8 mouse cellular contexts compared by ENCODE assay signal in the genomic region with DNA sequence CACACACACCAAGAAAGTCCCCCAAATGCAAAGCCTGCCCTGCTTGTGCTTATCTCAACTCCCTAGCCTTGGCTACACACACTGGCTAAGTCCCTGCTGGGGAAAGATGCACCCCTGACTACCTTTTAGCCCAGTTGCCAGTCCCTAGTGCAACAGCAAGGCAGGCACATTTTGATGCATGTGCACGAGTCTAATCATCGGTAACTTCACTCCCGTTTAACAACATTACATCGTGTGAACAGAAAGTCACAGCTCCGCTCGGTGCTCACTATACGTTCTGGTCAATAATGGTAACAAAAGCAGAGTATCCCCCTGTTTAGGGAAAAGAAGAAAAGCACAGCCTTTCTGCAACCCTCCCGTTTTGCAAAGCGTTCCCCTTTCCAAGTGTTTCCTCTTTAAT. TPM values are rescaled to one million over a fixed set of nuclear protein-coding genes. Genes with fewer than 3 reads are reported as not detected.
A peak's percentile ranks its signal among the peaks of the same experiment; 100 is the strongest.
DNase-seq lines count a peak whose midpoint lies in the region; ATAC-seq and TF ChIP-seq lines count a peak whose summit lies in the region.

No protein-coding gene starts in this region.

- TF ChIP-seq POLR2A in myocyte (IDR thresholded peaks at IDR 0.05; ENCODE audit: insufficient read length, low read depth): no peak

- peak overlapping the region; percentile 59 for H3K4me3 ChIP-seq in kidney, postnatal 0 days (replicated peaks; ENCODE audit: low read depth, low read length)
- H3K4me3 ChIP-seq in embryonic facial prominence, embryonic 12.5 days: peak overlapping the region; percentile 56
- H3K4me3 ChIP-seq in hindbrain, postnatal 0 days (ENCODE audit: low read length): peak overlapping the region; percentile 69
- H3K4me3 ChIP-seq in myocyte: peak overlapping the region; percentile 42

- no peak for ATAC-seq in kidney, postnatal 0 days (replicated peaks; ENCODE audit: low FRiP score, low read depth)
- ATAC-seq in embryonic facial prominence, embryonic 12.5 days (ENCODE audit: insufficient number of reproducible peaks, insufficient read depth, low FRiP score, low TSS enrichment): no peak
- ATAC-seq in hindbrain, postnatal 0 days: peak; percentile 9; the same call in 1 of the 2 replicates

- H3K4me2 ChIP-seq in kidney, postnatal 0 days (ENCODE audit: low read length): peak overlapping the region; percentile 97
- H3K4me2 ChIP-seq in embryonic facial prominence, embryonic 12.5 days (replicated peaks): peak overlapping the region; percentile 76
- H3K4me2 ChIP-seq in hindbrain, postnatal 0 days (ENCODE audit: low read depth, low read length): peak overlapping the region; percentile 75
- peak overlapping the region; percentile 88 for H3K4me2 ChIP-seq in myocyte (ENCODE audit: low read depth)

- no peaks in the 10 kb centered on the region for H3K36me3 ChIP-seq in kidney, postnatal 0 days (ENCODE audit: insufficient read depth, low read length)
- H3K36me3 ChIP-seq in embryonic facial prominence, embryonic 12.5 days: no peaks in the 10 kb centered on the region
- H3K36me3 ChIP-seq in hindbrain, postnatal 0 days (ENCODE audit: insufficient read depth, low read length): no peaks in the 10 kb centered on the region
- H3K36me3 ChIP-seq in myocyte (ENCODE audit: control insufficient read depth, insufficient read depth): no peaks in the 10 kb centered on the region

- H3K27me3 ChIP-seq in kidney, postnatal 0 days (ENCODE audit: insufficient read depth, low read length): peaks cover 24% of the 10 kb centered on the region
- peaks cover 52% of the 10 kb centered on the region for H3K27me3 ChIP-seq in embryonic facial prominence, embryonic 12.5 days
- H3K27me3 ChIP-seq in hindbrain, postnatal 0 days (ENCODE audit: insufficient read depth, low read length): no peaks in the 10 kb centered on the region
- H3K27me3 ChIP-seq in myocyte (ENCODE audit: control insufficient read depth, insufficient read depth, insufficient read length): no peaks in the 10 kb centered on the region

- peaks cover 3% of the 10 kb centered on the region; the same call in 1 of the 2 replicates for H3K4me1 ChIP-seq in kidney, postnatal 0 days (replicated peaks; ENCODE audit: insufficient read depth, low read length)
- H3K4me1 ChIP-seq in embryonic facial prominence, embryonic 12.5 days: no peaks in the 10 kb centered on the region
- peaks cover 5% of the 10 kb centered on the region; the same call in 1 of the 2 replicates for H3K4me1 ChIP-seq in hindbrain, postnatal 0 days (ENCODE audit: insufficient read depth, low read length)

- no peak overlapping the region for H3K27ac ChIP-seq in kidney, postnatal 0 days
- H3K27ac ChIP-seq in embryonic facial prominence, embryonic 12.5 days: no peak overlapping the region
- H3K27ac ChIP-seq in hindbrain, postnatal 0 days: peak overlapping the region; percentile 66

- peak overlapping the region; percentile 31; the same call in 1 of the 2 replicates for H3K9ac ChIP-seq in kidney, postnatal 0 days (ENCODE audit: low read depth, low read length)
- 0 out of 2 replicates have a peak overlapping the region, but pooled peaks have one; percentile 2 for H3K9ac ChIP-seq in embryonic facial prominence, embryonic 12.5 days
- H3K9ac ChIP-seq in hindbrain, postnatal 0 days (replicated peaks; ENCODE audit: low read length): peak overlapping the region; percentile 63

- 0% methylated on average over 9 of the region's 9 CpGs for WGBS in kidney, postnatal 0 days
- WGBS in embryonic facial prominence, embryonic 12.5 days: under 1% methylated on average over 9 of the region's 9 CpGs
- under 1% methylated on average over 9 of the region's 9 CpGs for WGBS in hindbrain, postnatal 0 days

- peak overlapping the region; percentile 80 for H3ac ChIP-seq in myocyte (ENCODE audit: control insufficient read depth, insufficient read length)

- no peak for TF ChIP-seq CTCF in kidney, postnatal 0 days (IDR thresholded peaks at IDR 0.05; ENCODE audit: low read depth)
- no peak for TF ChIP-seq CTCF in hindbrain, postnatal 0 days (IDR thresholded peaks at IDR 0.05; ENCODE audit: low read depth)

- no peaks in the 10 kb centered on the region for H3K9me3 ChIP-seq in kidney, postnatal 0 days (replicated peaks; ENCODE audit: low read length)
- no peaks in the 10 kb centered on the region for H3K9me3 ChIP-seq in embryonic facial prominence, embryonic 12.5 days
- H3K9me3 ChIP-seq in hindbrain, postnatal 0 days (ENCODE audit: low read length): no peaks in the 10 kb centered on the region

- DNase-seq in kidney, postnatal 0 days (ENCODE audit: low spot score): no peak
- DNase-seq in kidney, adult 8-10 months: no peak
- no peak for DNase-seq in hindbrain, postnatal 0 days (ENCODE audit: low spot score)
- DNase-seq in layer of hippocampus, adult 8-10 months (ENCODE audit: low spot score in 2 of 2): no peak
- DNase-seq in ovary, postnatal 14 days (ENCODE audit: low spot score): no peak
- no peak for DNase-seq in frontal cortex, postnatal 25 days (ENCODE audit: low spot score in 2 of 2)

- no peaks in the 10 kb centered on the region for H3K79me2 ChIP-seq in myocyte (ENCODE audit: control insufficient read depth, insufficient read depth)

TF ChIP-seq in myocyte, 11 proteins besides CTCF, POLR2A, EP300 and RAD21:
- no peak for TF ChIP-seq TCF12 (IDR thresholded peaks at IDR 0.05; ENCODE audit: insufficient read depth, poor library complexity, severe bottlenecking)
- no peak for TF ChIP-seq POLR2AphosphoS2 (IDR thresholded peaks at IDR 0.05; ENCODE audit: insufficient read length, low read depth)
- no peak for TF ChIP-seq MYOG (IDR thresholded peaks at IDR 0.05; ENCODE audit: control insufficient read depth in 1 of 3, insufficient read depth in 1 of 3, insufficient read length in 2 of 3, low read depth in 2 of 3)

RNA-seq across cellular contexts. Expression of gene Kirrel3, which starts 2.6 kb away (rescaled TPM):
- 0.82 and 1.3 TPM in 2 replicates for polyA plus RNA-seq in kidney, postnatal 0 days (2015; fragmentation: Nextera tagmentation; extraction: Ambion mirVana)
- polyA plus RNA-seq in embryonic facial prominence, embryonic 12.5 days (2016; fragmentation: Nextera tagmentation; extraction: Ambion mirVana): 7.9 and 8.1 TPM in 2 replicates
- total RNA-seq in hindbrain, postnatal 0 days (2014; rRNA removed): 34.9 and 40.6 TPM in 2 replicates
- polyA plus RNA-seq in hindbrain, postnatal 0 days (2015; fragmentation: Nextera tagmentation; extraction: Ambion mirVana): 44.5 and 44.9 TPM in 2 replicates
- polyA plus RNA-seq in myocyte (2012; fragmentation: generic; extraction: Trizol): 2.8 TPM
- 10 to 100 TPM; 49.7 to 55.4 (median 53.9) TPM for total RNA-seq in layer of hippocampus, adult 8-10 months (2022)

Comparison
In these comparisons a context has a peak if more than half of its experiments do, and no peak if none do; other contexts are left out.
1. H3K9ac ChIP-seq: peak in every context shown above with its lines; median percentile 63 in hindbrain, postnatal 0 days; 31 in kidney, postnatal 0 days; 2 in embryonic facial prominence, embryonic 12.5 days.